Mouse (Mus musculus) hindbrain, embryonic 11.5 days (tissue): ENCODE results near the gene Cwf19l1. TPM values are rescaled to one million over a fixed set of nuclear protein-coding genes. Genes with fewer than 3 reads are reported as not detected.

Experiments used
- ATAC-seq: fragments of 200-750 bp; cut with Nextera tagmentation; 2 replicates; pipeline ENCODE4 v1.8.0; 2017; ENCODE audit warnings: mild to moderate bottlenecking, moderate TSS enrichment, moderate library complexity; ENCODE audit not compliant: low FRiP score
- DNase-seq: peaks from one replicate; pipeline ENCODE4 v3.0.0-alpha.2; 2015; ENCODE audit warnings: low spot score
- H3K27ac ChIP-seq: fragments of 300-500 bp; sonication (generic); 2 replicates; pipeline ENCODE4 v1.5.1; 2014; ENCODE audit warnings: mild to moderate bottlenecking, low read depth, low read length
- H3K27me3 ChIP-seq: fragments of 300-500 bp; sonication (generic); 2 replicates; pipeline ENCODE4 v1.6.1; 2014; ENCODE audit warnings: mild to moderate bottlenecking, low read length, moderate library complexity, mixed read lengths; ENCODE audit not compliant: control insufficient read depth, insufficient read depth
- H3K36me3 ChIP-seq: fragments of 300-500 bp; sonication (generic); 2 replicates; pipeline ENCODE4 v1.6.1; 2014; ENCODE audit warnings: mild to moderate bottlenecking, low read length, moderate library complexity, mixed read lengths; ENCODE audit not compliant: control insufficient read depth, insufficient read depth
- H3K4me1 ChIP-seq: fragments of 300-500 bp; sonication (generic); replicated peaks from 2 replicates; pipeline ENCODE4 v1.6.1; 2014; ENCODE audit warnings: low read length, mixed read lengths; ENCODE audit not compliant: control insufficient read depth, insufficient read depth
- H3K4me2 ChIP-seq: fragments of 300-500 bp; sonication (generic); replicated peaks from 2 replicates; pipeline ENCODE4 v1.6.1; 2014; ENCODE audit warnings: mild to moderate bottlenecking, low read depth, low read length
- H3K4me3 ChIP-seq: fragments of 300-500 bp; sonication (generic); 2 replicates; pipeline ENCODE4 v1.5.1; 2014; ENCODE audit warnings: low read depth, low read length
- H3K9ac ChIP-seq: fragments of 300-500 bp; sonication (generic); 2 replicates; pipeline ENCODE4 v1.6.1; 2014; ENCODE audit warnings: low read depth, low read length
- H3K9me3 ChIP-seq: fragments of 300-500 bp; sonication (generic); 2 replicates; pipeline ENCODE4 v1.6.1; 2016; ENCODE audit warnings: low read length; ENCODE audit not compliant: control insufficient read depth
- WGBS: fragments of 180-500 bp; shearing (Covaris S2); extraction: QIAGEN DNeasy Blood & Tissue Kit; methylation state at CpG from one replicate; pipeline ENCODE4 v1.1.7; 2014; 5-methylcytosine and 5-hydroxymethylcytosine counted together
- polyA plus RNA-seq: library from polyadenylated mRNA; unstranded; fragments of >200 nt; fragmentation: Nextera tagmentation; extraction: Ambion mirVana; gene quantifications from 2 replicates; pipeline ENCODE4 v1.2.1, GENCODE M21; 2014

Cwf19l1 gene
- 38.9 and 40.5 TPM in 2 replicates for polyA plus RNA-seq

GRCm38 (mm10) chr19:44135072-44135959 lies at the start of gene Cwf19l1:
Gene Cwf19l1 (minus strand): TSS chr19:44135876.
- Histone ChIP-seq H3K27ac (peak within 1 kb of the TSS; percentile 86), H3K36me3 (peaks cover 7% of the 10 kb centered on the region; the same call in 1 of the 2 replicates), H3K4me1 (0 out of 2 replicates have a peak, but pooled peaks cover 2% of the 10 kb centered on the region), H3K27me3 (no peaks in the 10 kb centered on the region), H3K4me2 (peak within 1 kb of the TSS; percentile 72), H3K9me3 (no peaks in the 10 kb centered on the region), H3K9ac (peak within 1 kb of the TSS; percentile 72), H3K4me3 (peak within 1 kb of the TSS; percentile 60)
- DNase-seq, result peak; percentile 95
- peak; percentile 90 for ATAC-seq
- WGBS, result under 1% methylated on average over 45 of the region's 45 CpGs

GRCm38 (mm10) chr19:44183968-44184367 lies 48.3 kb upstream of the Cwf19l1 start:
- no peak overlapping the region for H3K27ac ChIP-seq
- no peak overlapping the region for H3K4me2 ChIP-seq
- no peak for DNase-seq
- H3K4me1 ChIP-seq, result no peaks in the 10 kb centered on the region
- H3K9ac ChIP-seq, result no peak overlapping the region
- H3K27me3 ChIP-seq, result no peaks in the 10 kb centered on the region
- no peaks in the 10 kb centered on the region for H3K36me3 ChIP-seq
- WGBS, result 68% methylated on average over 3 of the region's 3 CpGs
- no peak overlapping the region for H3K4me3 ChIP-seq
- no peaks in the 10 kb centered on the region for H3K9me3 ChIP-seq
- no peak for ATAC-seq

GRCm38 (mm10) chr19:44180502-44180901 lies 44.8 kb upstream of the Cwf19l1 start:
- WGBS, result 95% methylated on average over 1 of the region's 1 CpGs
- Histone ChIP-seq H3K4me3 (no peak overlapping the region), H3K4me2 (no peak overlapping the region), H3K27me3 (no peaks in the 10 kb centered on the region), H3K4me1 (no peaks in the 10 kb centered on the region), H3K9ac (no peak overlapping the region), H3K9me3 (no peaks in the 10 kb centered on the region), H3K27ac (no peak overlapping the region), H3K36me3 (no peaks in the 10 kb centered on the region)
- ATAC-seq, result no peak
- DNase-seq, result no peak

- H3K4me3 ChIP-seq, result no peak overlapping the region
- ATAC-seq, result no peak
- 91% methylated on average over 3 of the region's 3 CpGs for WGBS
- H3K4me1 ChIP-seq, result no peaks in the 10 kb centered on the region
- H3K36me3 ChIP-seq, result no peaks in the 10 kb centered on the region
- DNase-seq, result no peak
- no peak overlapping the region for H3K4me2 ChIP-seq
- H3K9ac ChIP-seq, result no peak overlapping the region
- no peak overlapping the region for H3K27ac ChIP-seq
- no peaks in the 10 kb centered on the region for H3K27me3 ChIP-seq
- H3K9me3 ChIP-seq, result no peaks in the 10 kb centered on the region
These were observed 41.1 kb upstream of the Cwf19l1 start for GRCm38 (mm10) chr19:44176741-44177140.

GRCm38 (mm10) chr19:44174835-44175234 lies 39.2 kb upstream of the Cwf19l1 start:
- Histone ChIP-seq H3K9ac (no peak overlapping the region), H3K4me3 (no peak overlapping the region), H3K4me2 (no peak overlapping the region), H3K36me3 (no peaks in the 10 kb centered on the region), H3K4me1 (no peaks in the 10 kb centered on the region), H3K27me3 (no peaks in the 10 kb centered on the region), H3K9me3 (no peaks in the 10 kb centered on the region), H3K27ac (no peak overlapping the region)
- DNase-seq (no peak), ATAC-seq (no peak)
- 64% methylated on average over 8 of the region's 8 CpGs for WGBS

- WGBS, result 26% methylated on average over 3 of the region's 3 CpGs
- peak; percentile 17 for DNase-seq
- Histone ChIP-seq H3K27ac (no peak overlapping the region), H3K4me3 (no peak overlapping the region), H3K27me3 (no peaks in the 10 kb centered on the region), H3K36me3 (no peaks in the 10 kb centered on the region), H3K4me1 (no peaks in the 10 kb centered on the region), H3K9me3 (no peaks in the 10 kb centered on the region), H3K4me2 (no peak overlapping the region), H3K9ac (no peak overlapping the region)
- ATAC-seq, result no peak
These were observed 25.8 kb upstream of the Cwf19l1 start for GRCm38 (mm10) chr19:44161515-44161914.

GRCm38 (mm10) chr19:44159386-44159785 lies 23.7 kb upstream of the Cwf19l1 start:
- Histone ChIP-seq H3K36me3 (no peaks in the 10 kb centered on the region), H3K4me3 (no peak overlapping the region), H3K27ac (no peak overlapping the region), H3K27me3 (peaks cover 2% of the 10 kb centered on the region; the same call in 1 of the 2 replicates), H3K4me2 (no peak overlapping the region), H3K4me1 (no peaks in the 10 kb centered on the region), H3K9ac (no peak overlapping the region), H3K9me3 (no peaks in the 10 kb centered on the region)
- WGBS, result 78% methylated on average over 3 of the region's 3 CpGs
- DNase-seq (no peak), ATAC-seq (no peak)

- Histone ChIP-seq H3K9me3 (no peaks in the 10 kb centered on the region), H3K4me2 (no peak overlapping the region), H3K27ac (no peak overlapping the region), H3K9ac (no peak overlapping the region), H3K4me1 (no peaks in the 10 kb centered on the region), H3K27me3 (peaks cover 4% of the 10 kb centered on the region; the same call in 1 of the 2 replicates), H3K36me3 (no peaks in the 10 kb centered on the region), H3K4me3 (no peak overlapping the region)
- DNase-seq (no peak), ATAC-seq (no peak)
- 91% methylated on average over 10 of the region's 10 CpGs for WGBS
These were observed 21.3 kb upstream of the Cwf19l1 start for GRCm38 (mm10) chr19:44157005-44157404.

- H3K27me3 ChIP-seq, result peaks cover 4% of the 10 kb centered on the region; the same call in 1 of the 2 replicates
- no peak overlapping the region for H3K9ac ChIP-seq
- DNase-seq, result no peak
- H3K9me3 ChIP-seq, result no peaks in the 10 kb centered on the region
- H3K36me3 ChIP-seq, result no peaks in the 10 kb centered on the region
- ATAC-seq, result no peak
- H3K4me2 ChIP-seq, result no peak overlapping the region
- no peak overlapping the region for H3K4me3 ChIP-seq
- no peak overlapping the region for H3K27ac ChIP-seq
- H3K4me1 ChIP-seq, result no peaks in the 10 kb centered on the region
- WGBS, result 84% methylated on average over 5 of the region's 5 CpGs
These were observed 18.1 kb upstream of the Cwf19l1 start for GRCm38 (mm10) chr19:44153781-44154180.
